Mouse (Mus musculus) A20 (cell line): ENCODE data around the gene Gcc1.

ENCODE experiments used
- DNase-seq: peaks from one replicate; pipeline ENCODE4 v3.0.0-alpha.2; 2011; ENCODE audit warnings: low read depth, low spot score

Gene Gcc1

GRCm38 (mm10) chr6:28428290-28428689 lies at the start of gene Gcc1:
Gene Gcc1, minus strand, starts transcription at chr6:28428390.
- DNase-seq, result no peak

- DNase-seq, result no peak
Observed at GRCm38 (mm10) chr6:28474839-28475238, 46.6 kb upstream of the Gcc1 start, which contains the start of gene Snd1. Gene Snd1, plus strand, starts transcription at chr6:28475139.

- DNase-seq, result no peak
Observed at GRCm38 (mm10) chr6:28474211-28474610, 46.0 kb upstream of the Gcc1 start.

- no peak for DNase-seq
Observed at GRCm38 (mm10) chr6:28471284-28472035, 43.3 kb upstream of the Gcc1 start.

- no peak for DNase-seq
Observed at GRCm38 (mm10) chr6:28470621-28471020, 42.4 kb upstream of the Gcc1 start.

- no peak for DNase-seq
Observed at GRCm38 (mm10) chr6:28470017-28470602, 41.9 kb upstream of the Gcc1 start.

GRCm38 (mm10) chr6:28464630-28465029 lies 36.4 kb upstream of the Gcc1 start:
- no peak for DNase-seq

- peak; percentile 30 for DNase-seq
Observed at GRCm38 (mm10) chr6:28460534-28460933, 32.3 kb upstream of the Gcc1 start.

- no peak for DNase-seq
Observed at GRCm38 (mm10) chr6:28459221-28459668, 31.1 kb upstream of the Gcc1 start.

- DNase-seq, result no peak
Observed at GRCm38 (mm10) chr6:28450977-28451376, 22.8 kb upstream of the Gcc1 start.

GRCm38 (mm10) chr6:28450481-28450880 lies 22.3 kb upstream of the Gcc1 start:
- DNase-seq, result no peak

GRCm38 (mm10) chr6:28449253-28449652 lies 21.1 kb upstream of the Gcc1 start, which contains the start of gene Pax4:
Gene Pax4, minus strand, starts transcription at chr6:28449353.
- no peak for DNase-seq

GRCm38 (mm10) chr6:28447937-28448336 lies 19.7 kb upstream of the Gcc1 start:
- no peak for DNase-seq

- no peak for DNase-seq
Observed at GRCm38 (mm10) chr6:28431538-28431855, 3.3 kb upstream of the Gcc1 start.

- DNase-seq, result peak; percentile 50
Observed at GRCm38 (mm10) chr6:28430795-28431537, 2.8 kb upstream of the Gcc1 start.

GRCm38 (mm10) chr6:28429870-28430269 lies 1.7 kb upstream of the Gcc1 start:
- DNase-seq, result no peak

GRCm38 (mm10) chr6:28427096-28427839 lies 922 bp downstream of the Gcc1 start, which contains the start of gene Fscn3:
Gene Fscn3, plus strand, starts transcription at chr6:28427789.
- no peak for DNase-seq

GRCm38 (mm10) chr6:28425019-28425418 lies 3.2 kb downstream of the Gcc1 start:
- DNase-seq, result no peak

GRCm38 (mm10) chr6:28423767-28424695 lies 4.2 kb downstream of the Gcc1 start:
- DNase-seq, result peak; percentile 83

- peak; percentile 86 for DNase-seq
Observed at GRCm38 (mm10) chr6:28423313-28423712, 4.9 kb downstream of the Gcc1 start, which contains the start of gene Arf5. Gene Arf5, plus strand, starts transcription at chr6:28423560.
